Mouse (Mus musculus): ENCODE data around the gene Gabpb2. TPM values are rescaled to one million over a fixed set of nuclear protein-coding genes. Genes with fewer than 3 reads are reported as not detected.
"Not testable (repeated sequence)": the region's sequence is repeated elsewhere in the genome, so short reads cannot be mapped to it uniquely, and the experiment has no call there.

Gabpb2 gene
- polyA plus RNA-seq, 1 experiment from 2014 or later: 11.6 TPM

- H3K4me3 ChIP-seq: no peak overlapping the region
- no peak for ATAC-seq (ENCODE audit: low FRiP score, low read depth)
- H3K36me3 ChIP-seq: peaks cover 12% of the 10 kb centered on the region
- H3K4me1 ChIP-seq: peaks cover 4% of the 10 kb centered on the region
- H3K9ac ChIP-seq (replicated peaks): no peak overlapping the region
- H3K27me3 ChIP-seq: no peaks in the 10 kb centered on the region
- no peaks in the 10 kb centered on the region for H3K9me3 ChIP-seq
- no peak overlapping the region for H3K27ac ChIP-seq (replicated peaks)
- 60% methylated on average over 18 of the region's 18 CpGs for WGBS
- no peak overlapping the region for H3K4me2 ChIP-seq (replicated peaks)
Measured at GRCm38 (mm10) chr3:95140289-95140595, 77.5 kb downstream of the Gabpb2 start.

GRCm38 (mm10) chr3:95139586-95140288 is 78.0 kb downstream of the Gabpb2 start:
- no peak for ATAC-seq (ENCODE audit: low FRiP score, low read depth)
- Histone ChIP-seq H3K9me3 (no peaks in the 10 kb centered on the region), H3K27me3 (no peaks in the 10 kb centered on the region), H3K4me2 (replicated peaks) (no peak overlapping the region), H3K27ac (replicated peaks) (no peak overlapping the region), H3K36me3 (peaks cover 12% of the 10 kb centered on the region), H3K9ac (replicated peaks) (no peak overlapping the region), H3K4me3 (no peak overlapping the region), H3K4me1 (peaks cover 9% of the 10 kb centered on the region)
- WGBS: 74% methylated on average over 25 of the region's 25 CpGs

- H3K36me3 ChIP-seq: peaks cover 16% of the 10 kb centered on the region
- H3K4me2 ChIP-seq (replicated peaks): no peak overlapping the region
- H3K27me3 ChIP-seq: no peaks in the 10 kb centered on the region
- H3K4me3 ChIP-seq: no peak overlapping the region
- WGBS: 91% methylated on average over 3 of the region's 3 CpGs
- peaks cover 16% of the 10 kb centered on the region for H3K4me1 ChIP-seq
- no peaks in the 10 kb centered on the region for H3K9me3 ChIP-seq
- no peak for ATAC-seq (ENCODE audit: low FRiP score, low read depth)
- no peak overlapping the region for H3K9ac ChIP-seq (replicated peaks)
- no peak overlapping the region for H3K27ac ChIP-seq (replicated peaks)
Measured at GRCm38 (mm10) chr3:95136336-95136735, 81.4 kb downstream of the Gabpb2 start.

GRCm38 (mm10) chr3:95135433-95136052 is 82.2 kb downstream of the Gabpb2 start:
- Histone ChIP-seq H3K4me3 (peak overlapping the region; percentile 33; the same call in 1 of the 2 replicates), H3K27ac (replicated peaks) (no peak overlapping the region), H3K4me1 (peaks cover 16% of the 10 kb centered on the region), H3K4me2 (replicated peaks) (peak overlapping the region; percentile 54), H3K9me3 (no peaks in the 10 kb centered on the region), H3K27me3 (no peaks in the 10 kb centered on the region), H3K36me3 (peaks cover 15% of the 10 kb centered on the region), H3K9ac (replicated peaks) (no peak overlapping the region)
- 94% methylated on average over 7 of the region's 7 CpGs for WGBS
- ATAC-seq (ENCODE audit: low FRiP score, low read depth): no peak

GRCm38 (mm10) chr3:95135023-95135422 is 82.7 kb downstream of the Gabpb2 start:
- peak overlapping the region; percentile 33 for H3K4me3 ChIP-seq
- peak; percentile 21; the same call in 1 of the 2 replicates for ATAC-seq (ENCODE audit: low FRiP score, low read depth)
- H3K36me3 ChIP-seq: peaks cover 13% of the 10 kb centered on the region
- H3K27ac ChIP-seq (replicated peaks): no peak overlapping the region
- peak overlapping the region; percentile 43; the same call in 1 of the 2 replicates for H3K9ac ChIP-seq (replicated peaks)
- H3K9me3 ChIP-seq: no peaks in the 10 kb centered on the region
- H3K4me2 ChIP-seq (replicated peaks): peak overlapping the region; percentile 54
- WGBS: 32% methylated on average over 6 of the region's 6 CpGs
- peaks cover 16% of the 10 kb centered on the region for H3K4me1 ChIP-seq
- no peaks in the 10 kb centered on the region for H3K27me3 ChIP-seq

- no CpG with 5 or more reads among the region's 12 CpGs for WGBS
Measured at GRCm38 (mm10) chr3:95134133-95134532, 83.6 kb downstream of the Gabpb2 start.

GRCm38 (mm10) chr3:95133680-95134101 is 84.0 kb downstream of the Gabpb2 start, which contains the start of the genes Scnm1 and Lysmd1:
Gene Scnm1, minus strand, starts transcription at chr3:95134011.
Gene Lysmd1, plus strand, starts transcription at chr3:95134088.
- Histone ChIP-seq H3K27me3 (no peaks in the 10 kb centered on the region), H3K27ac (replicated peaks) (peak within 1 kb of the TSS; percentile 63), H3K36me3 (peaks cover 20% of the 10 kb centered on the region), H3K4me1 (peaks cover 16% of the 10 kb centered on the region), H3K4me2 (replicated peaks) (peak within 1 kb of the TSS; percentile 81), H3K4me3 (peak within 1 kb of the TSS; percentile 68), H3K9ac (replicated peaks) (peak within 1 kb of the TSS; percentile 75), H3K9me3 (no peaks in the 10 kb centered on the region)
- under 1% methylated on average over 20 of the region's 20 CpGs for WGBS
- ATAC-seq (ENCODE audit: low FRiP score, low read depth): peak; percentile 91

More at GRCm38 (mm10) chr3:95134133-95134532, 83.6 kb downstream of the Gabpb2 start:
- H3K36me3 ChIP-seq: peaks cover 15% of the 10 kb centered on the region
- H3K9me3 ChIP-seq; H3K27ac ChIP-seq (replicated peaks); H3K4me2 ChIP-seq (replicated peaks); H3K9ac ChIP-seq (replicated peaks); H3K27me3 ChIP-seq: not testable (repeated sequence)
- ATAC-seq (ENCODE audit: low FRiP score, low read depth): peak; percentile 70
- H3K4me1 ChIP-seq: peaks cover 16% of the 10 kb centered on the region
- H3K4me3 ChIP-seq: peak overlapping the region; percentile 68

- Histone ChIP-seq H3K9me3 (no peaks in the 10 kb centered on the region), H3K27me3 (no peaks in the 10 kb centered on the region), H3K27ac (replicated peaks) (0 out of 2 replicates have a peak overlapping the region, but pooled peaks have one; percentile 63), H3K4me3 (peak overlapping the region; percentile 68), H3K4me2 (replicated peaks) (peak overlapping the region; percentile 81), H3K9ac (replicated peaks) (peak overlapping the region; percentile 75), H3K36me3 (peaks cover 23% of the 10 kb centered on the region), H3K4me1 (peaks cover 16% of the 10 kb centered on the region)
- peak; percentile 3 for ATAC-seq (ENCODE audit: low FRiP score, low read depth)
- 61% methylated on average over 11 of the region's 11 CpGs for WGBS
Measured at GRCm38 (mm10) chr3:95133176-95133575, 84.5 kb downstream of the Gabpb2 start.

- 86% methylated on average over 2 of the region's 2 CpGs for whole genome bisulfite sequencing
- H3K4me3 ChIP-seq: peak overlapping the region; percentile 68; the same call in 1 of the 2 replicates
- ATAC-seq (ENCODE audit: low FRiP score, low read depth); H3K4me2 ChIP-seq (replicated peaks); H3K9me3 ChIP-seq; H3K9ac ChIP-seq (replicated peaks); H3K27ac ChIP-seq (replicated peaks); H3K27me3 ChIP-seq: not testable (repeated sequence)
- peaks cover 16% of the 10 kb centered on the region for H3K4me1 ChIP-seq
- H3K36me3 ChIP-seq: peaks cover 23% of the 10 kb centered on the region
Measured at GRCm38 (mm10) chr3:95132389-95132788, 85.3 kb downstream of the Gabpb2 start.

Small RNAs within 50 kb of the gene (microRNA-seq; reads per million reads assigned to microRNA genes)
- gene Mir8099-1: not detected

Other genes starting within 250 kb of the Gabpb2 start
- 23.0 and 25.7 TPM in 2 replicates for gene Pi4kb, start 243.2 kb downstream of the Gabpb2 start, polyA plus RNA-seq (2016; fragmentation: Nextera tagmentation; extraction: Ambion mirVana)
- gene Zfp687, start 202.5 kb downstream of the Gabpb2 start, polyA plus RNA-seq (2016; fragmentation: Nextera tagmentation; extraction: Ambion mirVana): 40.2 and 41.3 TPM in 2 replicates
- gene Psmd4, start 175.3 kb downstream of the Gabpb2 start, polyA plus RNA-seq (2016; fragmentation: Nextera tagmentation; extraction: Ambion mirVana): 277 and 293 TPM in 2 replicates
- gene Pip5k1a, start 111.0 kb downstream of the Gabpb2 start, polyA plus RNA-seq (2016; fragmentation: Nextera tagmentation; extraction: Ambion mirVana): 18.3 and 20.5 TPM in 2 replicates
- 250 and 251 TPM in 2 replicates for gene Vps72, start 106.9 kb downstream of the Gabpb2 start, polyA plus RNA-seq (2016; fragmentation: Nextera tagmentation; extraction: Ambion mirVana)
- gene Tmod4, start 93.4 kb downstream of the Gabpb2 start, polyA plus RNA-seq (2016; fragmentation: Nextera tagmentation; extraction: Ambion mirVana): 0.84 and 0.89 TPM in 2 replicates
- 86.7 and 94.8 TPM in 2 replicates for gene Scnm1, start 83.9 kb downstream of the Gabpb2 start, polyA plus RNA-seq (2016; fragmentation: Nextera tagmentation; extraction: Ambion mirVana)
- 22.5 and 24.4 TPM in 2 replicates for gene Lysmd1, start 83.8 kb downstream of the Gabpb2 start, polyA plus RNA-seq (2016; fragmentation: Nextera tagmentation; extraction: Ambion mirVana)
- 2.5 and 3.3 TPM in 2 replicates for gene Tnfaip8l2, start 75.6 kb downstream of the Gabpb2 start, polyA plus RNA-seq (2016; fragmentation: Nextera tagmentation; extraction: Ambion mirVana)
- 45.1 and 56.8 TPM in 2 replicates for gene Sema6c, start 57.5 kb downstream of the Gabpb2 start, polyA plus RNA-seq (2016; fragmentation: Nextera tagmentation; extraction: Ambion mirVana)
- gene Cdc42se1, start 10.8 kb upstream of the Gabpb2 start, polyA plus RNA-seq (2016; fragmentation: Nextera tagmentation; extraction: Ambion mirVana): 91.0 and 93.9 TPM in 2 replicates
- 101 and 106 TPM in 2 replicates for gene Mllt11, start 14.3 kb upstream of the Gabpb2 start, polyA plus RNA-seq (2016; fragmentation: Nextera tagmentation; extraction: Ambion mirVana)
- gene Gm128, start 23.7 kb upstream of the Gabpb2 start, polyA plus RNA-seq (2016; fragmentation: Nextera tagmentation; extraction: Ambion mirVana): 0.26 TPM in 1 of 2 replicates, not detected in the other
- 0.33 and 0.38 TPM in 2 replicates for gene Bnipl, start 33.3 kb upstream of the Gabpb2 start, polyA plus RNA-seq (2016; fragmentation: Nextera tagmentation; extraction: Ambion mirVana)
- gene Mindy1, start 63.4 kb upstream of the Gabpb2 start, polyA plus RNA-seq (2016; fragmentation: Nextera tagmentation; extraction: Ambion mirVana): 46.6 and 47.6 TPM in 2 replicates
- gene Prune1, start 64.2 kb upstream of the Gabpb2 start, polyA plus RNA-seq (2016; fragmentation: Nextera tagmentation; extraction: Ambion mirVana): 33.1 and 35.7 TPM in 2 replicates
- gene Anxa9, start 89.3 kb upstream of the Gabpb2 start, polyA plus RNA-seq (2016; fragmentation: Nextera tagmentation; extraction: Ambion mirVana): 1.0 and 1.1 TPM in 2 replicates
- 101 and 109 TPM in 2 replicates for gene Cers2, start 96.9 kb upstream of the Gabpb2 start, polyA plus RNA-seq (2016; fragmentation: Nextera tagmentation; extraction: Ambion mirVana)
- 60.2 and 62.3 TPM in 2 replicates for gene Setdb1, start 139.3 kb upstream of the Gabpb2 start, polyA plus RNA-seq (2016; fragmentation: Nextera tagmentation; extraction: Ambion mirVana)
- gene 4930558C23Rik, start 184.9 kb upstream of the Gabpb2 start, polyA plus RNA-seq (2016; fragmentation: Nextera tagmentation; extraction: Ambion mirVana): not detected in 2 replicates
- gene Arnt, start 216.5 kb upstream of the Gabpb2 start, polyA plus RNA-seq (2016; fragmentation: Nextera tagmentation; extraction: Ambion mirVana): 32.9 and 33.2 TPM in 2 replicates

Data from midbrain, embryonic 12.5 days (tissue).